Mouse (Mus musculus) heart, postnatal 0 days (tissue): ENCODE results near the gene Rptor.

Experiments used
- CTCF ChIP-seq: IDR thresholded peaks from 2 replicates; pipeline ENCODE4 v1.5.1; 2016; ENCODE audit warnings: antibody characterized with exemption, control low read depth, low read depth
- EP300 ChIP-seq: IDR thresholded peaks from 2 replicates; pipeline ENCODE4 v1.6.1; 2016; ENCODE audit warnings: antibody characterized with exemption, low read depth

- TF ChIP-seq CTCF: no peak
- TF ChIP-seq EP300: no peak
Observed at GRCm38 (mm10) chr11:119674835-119675234, 72.1 kb downstream of the Rptor start.
